Mouse (Mus musculus): ENCODE results near the gene Blmh. TPM values are rescaled to one million over a fixed set of nuclear protein-coding genes. Genes with fewer than 3 reads are reported as not detected.

Gene Blmh
- total and polyA plus RNA-seq, 2 experiments from 2014 or later, result 40.2 to 63.7 TPM

DNA sequence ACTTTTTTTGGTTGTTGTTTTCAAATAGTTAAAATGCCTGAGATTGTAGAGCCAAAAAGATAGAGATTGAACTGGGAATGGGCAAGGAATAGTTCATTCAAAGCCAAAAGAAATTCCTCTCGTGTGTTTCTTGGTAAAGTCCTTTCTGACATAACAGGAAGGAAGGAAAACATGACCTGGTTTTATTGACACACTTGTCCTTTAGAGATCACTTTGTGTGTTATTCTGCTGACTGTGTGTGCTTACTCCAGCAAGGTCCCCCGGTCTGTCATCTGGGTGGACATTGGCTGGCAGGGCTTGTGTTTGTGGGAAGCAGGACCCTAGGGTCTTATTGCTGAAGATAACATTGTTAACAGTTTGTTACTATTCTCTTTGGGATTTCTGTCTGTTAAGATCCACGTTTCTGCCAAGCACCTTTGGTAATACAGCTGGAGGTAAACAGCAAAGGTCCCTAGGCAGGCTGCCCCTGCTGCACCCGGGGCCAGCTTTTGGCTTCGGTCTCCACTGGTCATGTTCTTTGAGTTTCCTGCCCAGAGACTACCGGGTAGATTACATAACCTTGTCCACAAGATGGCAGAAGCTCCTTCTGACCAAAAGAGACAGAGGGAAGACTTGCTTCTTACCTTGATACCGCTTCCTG lies 50.2 kb downstream of the Blmh start:
- H3K4me2 ChIP-seq (ENCODE audit: low read depth, low read length), result no peak overlapping the region
- H3K27ac ChIP-seq (ENCODE audit: low read depth), result 0 out of 2 replicates have a peak overlapping the region, but pooled peaks have one; percentile 15
- TF ChIP-seq EP300 (IDR thresholded peaks at IDR 0.05; ENCODE audit: low read depth) (no peak), CTCF (IDR thresholded peaks at IDR 0.05; ENCODE audit: low read depth) (no peak)
- no peaks in the 10 kb centered on the region for H3K4me1 ChIP-seq (ENCODE audit: control insufficient read depth, insufficient read depth)
- H3K9ac ChIP-seq (replicated peaks; ENCODE audit: low read depth, low read length), result no peak overlapping the region
- H3K27me3 ChIP-seq (ENCODE audit: control insufficient read depth, insufficient read depth, low read length), result no peaks in the 10 kb centered on the region
- WGBS, result 74% methylated on average over 7 of the region's 7 CpGs
- ATAC-seq (ENCODE audit: insufficient read depth, low read depth), result no peak
- peaks cover 79% of the 10 kb centered on the region for H3K36me3 ChIP-seq (replicated peaks; ENCODE audit: control insufficient read depth, insufficient read depth, low read length)
- H3K4me3 ChIP-seq (ENCODE audit: low read depth, low read length), result no peak overlapping the region
- DNase-seq (ENCODE audit: low spot score), result peak; percentile 24
- H3K9me3 ChIP-seq (replicated peaks; ENCODE audit: control insufficient read depth, low read length), result no peaks in the 10 kb centered on the region

- H3K9me3 ChIP-seq (replicated peaks; ENCODE audit: control insufficient read depth, low read length), result no peaks in the 10 kb centered on the region
- no peak for DNase-seq (ENCODE audit: low spot score)
- H3K4me1 ChIP-seq (ENCODE audit: control insufficient read depth, insufficient read depth), result no peaks in the 10 kb centered on the region
- H3K27ac ChIP-seq (ENCODE audit: low read depth), result no peak overlapping the region
- H3K36me3 ChIP-seq (replicated peaks; ENCODE audit: control insufficient read depth, insufficient read depth, low read length), result peaks cover 49% of the 10 kb centered on the region
- H3K4me2 ChIP-seq (ENCODE audit: low read depth, low read length), result no peak overlapping the region
- ATAC-seq (ENCODE audit: insufficient read depth, low read depth), result no peak
- TF ChIP-seq CTCF (IDR thresholded peaks at IDR 0.05; ENCODE audit: low read depth) (no peak), EP300 (IDR thresholded peaks at IDR 0.05; ENCODE audit: low read depth) (no peak)
- no peak overlapping the region for H3K4me3 ChIP-seq (ENCODE audit: low read depth, low read length)
- WGBS, result 87% methylated on average over 5 of the region's 5 CpGs
- H3K27me3 ChIP-seq (ENCODE audit: control insufficient read depth, insufficient read depth, low read length), result no peaks in the 10 kb centered on the region
- H3K9ac ChIP-seq (replicated peaks; ENCODE audit: low read depth, low read length), result no peak overlapping the region
These were observed 57.0 kb downstream of the Blmh start for GRCm38 (mm10) chr11:76981570-76982141.

DNA sequence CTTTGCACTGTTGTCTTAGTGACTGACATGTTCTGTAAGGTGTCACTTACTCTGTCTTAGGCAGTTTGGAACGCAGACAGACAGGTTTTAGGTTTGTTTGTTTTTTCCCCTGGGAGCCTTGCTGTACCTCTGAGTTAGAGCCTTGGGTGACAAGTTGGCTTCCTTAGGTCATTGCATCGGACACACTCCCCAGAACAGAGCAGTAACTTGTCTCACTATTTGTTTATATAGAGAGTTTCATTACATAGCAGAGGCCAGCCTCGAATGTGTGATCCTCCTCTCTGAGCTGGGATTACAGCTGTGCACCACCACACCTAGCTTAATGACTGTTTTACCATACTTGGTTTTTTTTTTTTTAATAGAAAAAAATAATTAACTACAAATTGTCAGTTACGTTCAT lies 57.8 kb downstream of the Blmh start:
- H3K9ac ChIP-seq (replicated peaks; ENCODE audit: low read depth, low read length), result no peak overlapping the region
- no peaks in the 10 kb centered on the region for H3K27me3 ChIP-seq (ENCODE audit: control insufficient read depth, insufficient read depth, low read length)
- no peak overlapping the region for H3K27ac ChIP-seq (ENCODE audit: low read depth)
- H3K4me1 ChIP-seq (ENCODE audit: control insufficient read depth, insufficient read depth), result no peaks in the 10 kb centered on the region
- peaks cover 56% of the 10 kb centered on the region for H3K36me3 ChIP-seq (replicated peaks; ENCODE audit: control insufficient read depth, insufficient read depth, low read length)
- H3K9me3 ChIP-seq (replicated peaks; ENCODE audit: control insufficient read depth, low read length), result no peaks in the 10 kb centered on the region
- no peak for ATAC-seq (ENCODE audit: insufficient read depth, low read depth)
- TF ChIP-seq EP300 (IDR thresholded peaks at IDR 0.05; ENCODE audit: low read depth), result no peak
- TF ChIP-seq CTCF (IDR thresholded peaks at IDR 0.05; ENCODE audit: low read depth), result no peak
- 91% methylated on average over 4 of the region's 4 CpGs for WGBS
- DNase-seq (ENCODE audit: low spot score), result no peak
- no peak overlapping the region for H3K4me3 ChIP-seq (ENCODE audit: low read depth, low read length)
- H3K4me2 ChIP-seq (ENCODE audit: low read depth, low read length), result no peak overlapping the region

GRCm38 (mm10) chr11:76983641-76984040 lies 59.0 kb downstream of the Blmh start:
- Histone ChIP-seq H3K4me2 (ENCODE audit: low read depth, low read length) (no peak overlapping the region), H3K36me3 (replicated peaks; ENCODE audit: control insufficient read depth, insufficient read depth, low read length) (peaks cover 56% of the 10 kb centered on the region), H3K27ac (ENCODE audit: low read depth) (no peak overlapping the region), H3K27me3 (ENCODE audit: control insufficient read depth, insufficient read depth, low read length) (no peaks in the 10 kb centered on the region), H3K9me3 (replicated peaks; ENCODE audit: control insufficient read depth, low read length) (no peaks in the 10 kb centered on the region), H3K4me1 (ENCODE audit: control insufficient read depth, insufficient read depth) (no peaks in the 10 kb centered on the region), H3K9ac (replicated peaks; ENCODE audit: low read depth, low read length) (no peak overlapping the region), H3K4me3 (ENCODE audit: low read depth, low read length) (no peak overlapping the region)
- WGBS, result 40% methylated on average over 5 of the region's 5 CpGs
- ATAC-seq (ENCODE audit: insufficient read depth, low read depth) (no peak), DNase-seq (ENCODE audit: low spot score) (no peak)
- TF ChIP-seq CTCF (IDR thresholded peaks at IDR 0.05; ENCODE audit: low read depth) (no peak), EP300 (IDR thresholded peaks at IDR 0.05; ENCODE audit: low read depth) (no peak)

GRCm38 (mm10) chr11:76984173-76984572 lies 59.6 kb downstream of the Blmh start:
- Histone ChIP-seq H3K27me3 (ENCODE audit: control insufficient read depth, insufficient read depth, low read length) (no peaks in the 10 kb centered on the region), H3K4me3 (ENCODE audit: low read depth, low read length) (no peak overlapping the region), H3K4me2 (ENCODE audit: low read depth, low read length) (no peak overlapping the region), H3K9me3 (replicated peaks; ENCODE audit: control insufficient read depth, low read length) (no peaks in the 10 kb centered on the region), H3K36me3 (replicated peaks; ENCODE audit: control insufficient read depth, insufficient read depth, low read length) (peaks cover 54% of the 10 kb centered on the region), H3K9ac (replicated peaks; ENCODE audit: low read depth, low read length) (no peak overlapping the region), H3K4me1 (ENCODE audit: control insufficient read depth, insufficient read depth) (no peaks in the 10 kb centered on the region), H3K27ac (ENCODE audit: low read depth) (no peak overlapping the region)
- DNase-seq (ENCODE audit: low spot score) (no peak), ATAC-seq (ENCODE audit: insufficient read depth, low read depth) (no peak)
- TF ChIP-seq CTCF (IDR thresholded peaks at IDR 0.05; ENCODE audit: low read depth) (no peak), EP300 (IDR thresholded peaks at IDR 0.05; ENCODE audit: low read depth) (no peak)

- TF ChIP-seq EP300 (IDR thresholded peaks at IDR 0.05; ENCODE audit: low read depth) (no peak), CTCF (IDR thresholded peaks at IDR 0.05; ENCODE audit: low read depth) (no peak)
- H3K9ac ChIP-seq (replicated peaks; ENCODE audit: low read depth, low read length), result no peak overlapping the region
- no peaks in the 10 kb centered on the region for H3K9me3 ChIP-seq (replicated peaks; ENCODE audit: control insufficient read depth, low read length)
- DNase-seq (ENCODE audit: low spot score), result no peak
- H3K4me2 ChIP-seq (ENCODE audit: low read depth, low read length), result no peak overlapping the region
- ATAC-seq (ENCODE audit: insufficient read depth, low read depth), result no peak
- H3K27ac ChIP-seq (ENCODE audit: low read depth), result no peak overlapping the region
- peaks cover 30% of the 10 kb centered on the region for H3K36me3 ChIP-seq (replicated peaks; ENCODE audit: control insufficient read depth, insufficient read depth, low read length)
- no peaks in the 10 kb centered on the region for H3K4me1 ChIP-seq (ENCODE audit: control insufficient read depth, insufficient read depth)
- WGBS, result 54% methylated on average over 5 of the region's 5 CpGs
- H3K4me3 ChIP-seq (ENCODE audit: low read depth, low read length), result no peak overlapping the region
- peaks cover 10% of the 10 kb centered on the region; the same call in 1 of the 2 replicates for H3K27me3 ChIP-seq (ENCODE audit: control insufficient read depth, insufficient read depth, low read length)
These were observed 66.2 kb downstream of the Blmh start for GRCm38 (mm10) chr11:76990839-76991238.

Data from heart, postnatal 0 days (tissue).